ENCODE assay signal across 10 mouse cellular contexts in the genomic region with DNA sequence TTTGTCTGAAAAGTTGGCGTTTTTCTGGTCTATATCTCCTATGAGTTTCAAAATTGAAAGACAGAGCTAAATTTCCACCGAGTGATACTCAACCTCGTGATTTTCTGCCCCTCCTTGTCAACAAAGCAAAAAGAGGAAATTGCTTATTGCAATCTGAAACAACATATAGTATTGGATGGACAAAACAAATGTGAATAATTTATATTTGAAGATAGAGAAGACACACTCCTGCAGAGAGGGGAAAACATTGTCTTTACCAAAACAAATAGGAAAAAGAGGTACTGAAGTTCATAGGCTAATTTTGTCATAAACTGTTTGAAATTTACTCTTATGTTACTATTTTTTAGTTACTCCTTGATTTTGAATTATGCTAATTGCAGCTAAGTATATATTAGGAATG. TPM values are rescaled to one million over a fixed set of nuclear protein-coding genes. Genes with fewer than 3 reads are reported as not detected.
"Had no signal": no experiment of that assay in that cellular context is flagged by ENCODE, and none has a peak within 500 bp of the region (broad histone marks: within the 10 kb centered on the region; RNA-seq: fewer than 3 reads in every experiment).

A gene (minus strand): TSS at position 101 of the 400 bp plus-strand sequence.

RNA-seq across cellular contexts. Expression of the gene that starts here (rescaled TPM):
- polyA plus RNA-seq: neural tube, embryonic 13.5 days; neural tube, embryonic 14.5 days; neural tube, embryonic 15.5 days; small intestine, adult 2 months; stomach, embryonic 14.5 days; stomach, embryonic 15.5 days; stomach, embryonic 16.5 days; stomach, postnatal 0 days; testis, adult 2 months; thymus, postnatal 0 days had no signal
